Mouse (Mus musculus): Measurements from ENCODE around the gene Selenon. TPM values are rescaled to one million over a fixed set of nuclear protein-coding genes. Genes with fewer than 3 reads are reported as not detected.
A peak's percentile ranks its signal among the peaks of the same experiment; 100 is the strongest.

The Selenon gene
- total RNA-seq, 2 experiments from 2014 or later: 22.2 to 23.2 TPM

GRCm38 (mm10) chr4:134534932-134535786 is 16.8 kb downstream of the Selenon start, which contains the start of gene Mtfr1l:
Gene Mtfr1l (minus strand): TSS chr4:134535387.
- DNase-seq (ENCODE audit: extremely low spot score in 1 of 2, low spot score in 2 of 2): peak; percentile 96
- intact Hi-C loops (cut with DNase I): no loop called here
- no peak for TF ChIP-seq CTCF (IDR thresholded peaks at IDR 0.05)
- peak within 1 kb of the TSS; percentile 84 for H3K27ac ChIP-seq
- H3K4me3 ChIP-seq: peak within 1 kb of the TSS; percentile 98

- no peak for TF ChIP-seq CTCF (IDR thresholded peaks at IDR 0.05)
- Histone ChIP-seq H3K4me3 (peak overlapping the region; percentile 98), H3K27ac (peak overlapping the region; percentile 84)
- DNase-seq (ENCODE audit: extremely low spot score in 1 of 2, low spot score in 2 of 2): peak; percentile 57 to 58
- intact Hi-C loops (cut with DNase I): no loop called here
Measured at GRCm38 (mm10) chr4:134534124-134534886, 17.7 kb downstream of the Selenon start.

- intact Hi-C loops (cut with DNase I): no loop called here
- no peak overlapping the region; the same call in 1 of the 2 replicates for H3K4me3 ChIP-seq
- TF ChIP-seq CTCF (IDR thresholded peaks at IDR 0.05): no peak
- H3K27ac ChIP-seq: no peak overlapping the region
- DNase-seq (ENCODE audit: extremely low spot score in 1 of 2, low spot score in 2 of 2): no peak
Measured at GRCm38 (mm10) chr4:134533421-134533820, 18.5 kb downstream of the Selenon start.

- intact Hi-C loops (cut with DNase I): no loop called here
- H3K4me3 ChIP-seq: no peak overlapping the region
- TF ChIP-seq CTCF (IDR thresholded peaks at IDR 0.05): no peak
- H3K27ac ChIP-seq: no peak overlapping the region
- DNase-seq (ENCODE audit: extremely low spot score in 1 of 2, low spot score in 2 of 2): no peak
Measured at GRCm38 (mm10) chr4:134532928-134533327, 19.0 kb downstream of the Selenon start.

- Histone ChIP-seq H3K27ac (no peak overlapping the region), H3K4me3 (no peak overlapping the region)
- no peak for DNase-seq (ENCODE audit: extremely low spot score in 1 of 2, low spot score in 2 of 2)
- intact Hi-C loops (cut with DNase I): no loop called here
- no peak for TF ChIP-seq CTCF (IDR thresholded peaks at IDR 0.05)
Measured at GRCm38 (mm10) chr4:134526220-134526619, 25.7 kb downstream of the Selenon start.

GRCm38 (mm10) chr4:134525806-134526205 is 26.2 kb downstream of the Selenon start:
- no peak for DNase-seq (ENCODE audit: extremely low spot score in 1 of 2, low spot score in 2 of 2)
- no peak for TF ChIP-seq CTCF (IDR thresholded peaks at IDR 0.05)
- Histone ChIP-seq H3K27ac (no peak overlapping the region), H3K4me3 (no peak overlapping the region)
- intact Hi-C loops (cut with DNase I): no loop called here

GRCm38 (mm10) chr4:134523447-134523846 is 28.5 kb downstream of the Selenon start:
- intact Hi-C loops (cut with DNase I): no loop called here
- no peak for DNase-seq (ENCODE audit: extremely low spot score in 1 of 2, low spot score in 2 of 2)
- no peak overlapping the region for H3K27ac ChIP-seq
- TF ChIP-seq CTCF (IDR thresholded peaks at IDR 0.05): no peak
- no peak overlapping the region for H3K4me3 ChIP-seq

GRCm38 (mm10) chr4:134519281-134519680 is 32.7 kb downstream of the Selenon start:
- no peak overlapping the region for H3K4me3 ChIP-seq
- intact Hi-C loops (cut with DNase I): no loop called here
- DNase-seq (ENCODE audit: extremely low spot score in 1 of 2, low spot score in 2 of 2): no peak
- no peak overlapping the region for H3K27ac ChIP-seq
- no peak for TF ChIP-seq CTCF (IDR thresholded peaks at IDR 0.05)

GRCm38 (mm10) chr4:134518541-134518940 is 33.4 kb downstream of the Selenon start:
- TF ChIP-seq CTCF (IDR thresholded peaks at IDR 0.05): no peak
- intact Hi-C loops (cut with DNase I): no loop called here
- DNase-seq (ENCODE audit: extremely low spot score in 1 of 2, low spot score in 2 of 2): no peak
- H3K27ac ChIP-seq: no peak overlapping the region
- H3K4me3 ChIP-seq: no peak overlapping the region

GRCm38 (mm10) chr4:134517719-134518118 is 34.2 kb downstream of the Selenon start:
- peak in 1 of 2 experiments; percentile 32 for DNase-seq (ENCODE audit: extremely low spot score in 1 of 2, low spot score in 2 of 2)
- no peak for TF ChIP-seq CTCF (IDR thresholded peaks at IDR 0.05)
- Histone ChIP-seq H3K4me3 (no peak overlapping the region), H3K27ac (peak overlapping the region; percentile 88; the same call in 1 of the 2 replicates)
- intact Hi-C loops (cut with DNase I): no loop called here

- peak overlapping the region; percentile 27; the same call in 1 of the 2 replicates for H3K4me3 ChIP-seq
- no peak for TF ChIP-seq CTCF (IDR thresholded peaks at IDR 0.05)
- DNase-seq (ENCODE audit: extremely low spot score in 1 of 2, low spot score in 2 of 2): peak; percentile 51 to 54
- peak overlapping the region; percentile 88 for H3K27ac ChIP-seq
- intact Hi-C loops (cut with DNase I): no loop called here
Measured at GRCm38 (mm10) chr4:134516981-134517380, 35.0 kb downstream of the Selenon start.

- intact Hi-C loops (cut with DNase I): no loop called here
- DNase-seq (ENCODE audit: extremely low spot score in 1 of 2, low spot score in 2 of 2): no peak
- Histone ChIP-seq H3K4me3 (no peak overlapping the region), H3K27ac (no peak overlapping the region)
- no peak for TF ChIP-seq CTCF (IDR thresholded peaks at IDR 0.05)
Measured at GRCm38 (mm10) chr4:134515614-134516013, 36.4 kb downstream of the Selenon start.
